Mouse (Mus musculus) kidney, adult 8-10 months (tissue): ENCODE measurements around the gene Gm37419.

ENCODE experiments used
- DNase-seq, 2 experiments: peaks; one replicate each; pipeline ENCODE4 v3.0.0; 2022

The Gm37419 gene

GRCm38 (mm10) chr16:23988466-23989208 is at the start of gene Gm37419, which contains the start of gene Bcl6:
Gm37419 (plus strand) TSS chr16:23988482.
Bcl6 (minus strand) TSS chr16:23988852.
- peak; percentile 86 to 88 for DNase-seq

- DNase-seq, result no peak
Observed at GRCm38 (mm10) chr16:23944801-23945200, 43.5 kb upstream of the Gm37419 start.

DNA sequence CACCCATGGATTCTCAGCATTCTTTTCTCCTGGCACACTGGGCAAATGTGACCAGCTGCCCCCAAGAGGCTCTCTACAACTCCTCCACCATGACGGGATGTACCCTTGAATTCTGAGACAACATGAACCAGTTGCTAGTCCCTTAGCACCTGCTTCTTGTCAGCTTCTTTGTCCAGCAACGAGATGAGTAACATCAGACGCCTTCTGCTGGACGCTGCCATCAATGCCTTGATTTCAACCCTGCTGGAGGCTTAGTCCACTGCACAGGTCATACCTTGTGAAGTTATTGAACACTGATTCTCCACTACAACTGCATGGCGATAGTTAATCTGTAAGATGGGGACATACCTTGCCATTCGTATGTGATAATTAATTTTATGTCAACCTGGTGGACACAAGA is 40.6 kb upstream of the Gm37419 start:
- DNase-seq, result no peak

- DNase-seq, result no peak
Observed at GRCm38 (mm10) chr16:23952101-23952727, 36.1 kb upstream of the Gm37419 start.

DNA sequence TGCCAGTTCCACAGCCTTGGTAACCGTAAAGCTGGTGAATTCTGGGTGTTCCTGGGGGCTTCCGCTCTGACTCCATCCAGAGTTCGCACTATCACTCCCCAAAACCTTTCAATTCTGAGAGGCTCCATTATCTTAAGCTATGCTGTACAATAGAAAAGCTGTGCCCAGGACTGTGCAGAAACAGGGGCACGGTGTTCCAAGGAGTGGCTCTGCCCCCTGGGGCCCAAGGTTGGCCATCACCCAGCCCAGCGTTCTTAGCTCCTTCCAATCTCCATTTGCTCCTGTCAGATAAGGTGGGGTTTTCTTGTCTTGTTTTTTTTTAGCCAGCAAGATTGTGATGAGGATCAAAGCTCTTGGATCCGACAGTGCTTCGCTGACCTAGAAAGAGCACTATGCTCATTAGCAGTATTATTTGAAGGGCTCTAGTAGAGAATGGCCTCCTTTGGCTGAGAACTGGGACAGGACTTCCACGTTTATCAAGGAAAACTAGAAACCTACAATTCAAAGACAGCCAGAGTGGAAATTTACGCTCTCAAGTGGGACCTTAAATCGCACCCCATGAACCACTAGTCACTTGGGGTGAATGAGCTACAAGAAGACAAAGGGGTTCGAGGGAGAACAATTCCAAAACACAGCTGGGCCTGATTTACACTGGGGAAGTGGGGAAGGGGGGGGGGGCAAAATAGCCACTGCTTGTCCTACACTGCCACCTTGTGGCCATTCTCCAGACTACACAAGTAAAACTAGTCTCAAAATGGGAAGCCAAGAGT is 34.9 kb upstream of the Gm37419 start:
- DNase-seq, result peak in 1 of 2 experiments; percentile 40

- no peak for DNase-seq
Observed at GRCm38 (mm10) chr16:23953959-23954260, 34.4 kb upstream of the Gm37419 start.

DNA sequence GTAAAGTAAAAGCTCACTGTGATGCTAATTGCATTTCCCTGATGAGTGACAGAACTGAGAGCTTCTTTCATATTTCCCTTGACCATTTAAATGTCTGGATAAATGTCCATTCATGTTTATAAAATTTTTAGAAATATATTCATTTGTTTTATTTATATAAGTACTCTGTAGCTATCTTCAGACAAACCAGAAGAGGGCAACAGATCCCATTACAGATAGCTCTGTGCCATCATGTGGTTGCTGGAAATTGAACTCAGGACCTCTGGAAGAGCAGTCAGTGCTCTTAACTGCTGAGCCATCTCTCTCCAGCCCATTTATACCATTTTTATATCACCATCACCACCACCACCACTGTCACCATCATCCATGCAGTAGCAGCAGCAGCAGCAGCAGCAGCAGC is 29.3 kb upstream of the Gm37419 start:
- DNase-seq, result no peak

- peak in 1 of 2 experiments; percentile 52 for DNase-seq
Observed at GRCm38 (mm10) chr16:23962401-23962800, 25.9 kb upstream of the Gm37419 start.

DNA sequence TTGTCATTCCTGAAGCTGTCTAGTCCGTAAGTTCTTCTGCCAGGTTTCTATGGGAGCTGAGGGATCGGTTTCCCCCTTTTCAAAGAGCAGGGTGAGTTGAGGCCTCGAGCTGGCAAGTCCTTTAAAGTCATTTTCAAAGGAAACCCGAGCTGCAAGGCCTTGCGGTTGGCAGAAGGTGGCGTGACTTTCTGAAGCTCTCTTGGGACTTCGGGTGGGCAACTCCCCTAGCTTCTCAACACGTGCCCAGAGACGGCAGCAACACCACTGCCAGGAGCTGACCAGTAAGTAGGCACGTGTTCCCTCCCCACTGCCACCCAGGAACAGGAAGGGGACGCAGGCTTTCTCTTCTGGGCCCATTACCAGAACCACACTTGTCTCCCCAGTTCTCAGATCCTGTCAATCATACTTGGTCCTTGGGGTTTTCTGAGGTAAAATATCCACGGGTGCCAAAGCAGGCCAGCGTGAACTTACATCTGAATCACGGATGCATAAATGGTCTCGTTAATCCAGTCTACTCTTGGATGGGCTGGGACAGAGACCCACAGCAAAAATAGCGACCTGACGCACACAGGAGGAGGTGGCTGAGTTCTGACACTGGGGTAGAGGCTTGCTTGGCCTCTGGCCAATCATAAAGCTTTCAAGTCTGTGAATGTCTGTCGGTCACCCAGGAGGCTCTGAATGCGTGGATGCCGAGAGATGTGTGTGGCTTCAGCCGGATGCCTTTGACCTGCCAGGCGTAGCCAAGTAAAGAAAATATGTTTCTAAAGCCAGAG is 24.2 kb upstream of the Gm37419 start:
- DNase-seq, result no peak

GRCm38 (mm10) chr16:23964706-23965367 is 23.4 kb upstream of the Gm37419 start:
- no peak for DNase-seq

GRCm38 (mm10) chr16:23966066-23966465 is 22.2 kb upstream of the Gm37419 start:
- no peak for DNase-seq

DNA sequence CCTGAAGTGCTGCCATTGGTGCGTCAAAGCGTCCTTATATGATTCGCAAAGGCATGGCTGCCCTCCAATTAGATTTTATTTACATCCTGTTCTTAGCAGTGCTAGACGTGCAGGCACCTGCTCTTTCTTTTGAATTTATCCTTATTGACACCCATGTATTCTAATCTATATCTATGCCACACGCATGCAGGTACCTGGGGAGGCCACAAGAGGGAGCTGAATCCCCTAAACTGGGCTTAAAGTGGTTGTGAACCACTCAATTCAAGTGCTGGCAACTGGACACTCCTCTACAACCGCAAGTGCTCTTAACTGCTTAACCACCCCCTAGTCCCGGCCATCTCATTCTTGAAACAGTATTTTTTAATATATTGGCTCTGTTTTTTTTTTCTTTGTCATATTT is 21.0 kb upstream of the Gm37419 start:
- DNase-seq, result no peak

DNA sequence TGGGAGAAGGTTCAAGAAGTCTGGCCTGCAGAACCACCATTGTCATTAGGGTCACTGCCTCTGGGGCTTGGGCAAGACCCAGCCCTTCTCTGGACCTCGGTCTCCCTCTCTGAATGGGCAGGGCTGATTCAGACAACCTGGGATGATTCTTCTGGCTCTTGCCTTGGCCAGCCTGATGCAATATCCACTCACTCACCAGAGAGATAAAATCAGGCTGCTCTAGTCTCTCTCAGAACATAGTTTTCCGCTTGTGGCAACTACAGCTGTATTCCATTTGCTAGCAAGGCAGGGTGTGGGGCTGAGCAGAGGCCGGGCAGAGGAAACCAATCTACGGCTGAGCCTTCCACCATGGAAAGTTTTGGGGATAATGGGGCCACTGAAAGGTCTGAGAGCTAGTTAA is 19.4 kb upstream of the Gm37419 start:
- DNase-seq, result no peak

DNA sequence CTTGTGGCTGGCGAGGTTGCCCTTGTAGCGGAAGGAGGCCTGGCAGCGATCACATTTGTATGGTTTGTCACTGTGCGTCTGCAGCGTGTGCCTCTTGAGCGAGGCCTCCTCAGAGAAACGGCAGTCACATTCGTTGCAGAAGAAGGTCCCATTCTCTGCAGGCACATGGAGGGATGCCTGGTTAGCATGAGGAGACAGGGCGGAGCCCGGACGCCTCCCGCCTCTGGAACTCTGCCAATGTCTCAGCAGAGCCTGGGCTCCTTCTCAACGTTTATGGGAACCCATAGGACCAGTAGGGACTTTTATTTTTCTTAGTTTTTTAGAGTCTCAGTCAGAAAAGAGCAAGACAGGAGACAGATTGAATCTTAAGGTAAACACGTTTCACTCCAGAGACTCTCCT is 18.4 kb upstream of the Gm37419 start:
- DNase-seq, result no peak

- DNase-seq, result no peak
Observed at GRCm38 (mm10) chr16:23972126-23972740, 16.0 kb upstream of the Gm37419 start.

GRCm38 (mm10) chr16:23972901-23973300 is 15.4 kb upstream of the Gm37419 start:
- DNase-seq, result no peak

GRCm38 (mm10) chr16:23973635-23974367 is 14.5 kb upstream of the Gm37419 start:
- DNase-seq, result no peak

DNA sequence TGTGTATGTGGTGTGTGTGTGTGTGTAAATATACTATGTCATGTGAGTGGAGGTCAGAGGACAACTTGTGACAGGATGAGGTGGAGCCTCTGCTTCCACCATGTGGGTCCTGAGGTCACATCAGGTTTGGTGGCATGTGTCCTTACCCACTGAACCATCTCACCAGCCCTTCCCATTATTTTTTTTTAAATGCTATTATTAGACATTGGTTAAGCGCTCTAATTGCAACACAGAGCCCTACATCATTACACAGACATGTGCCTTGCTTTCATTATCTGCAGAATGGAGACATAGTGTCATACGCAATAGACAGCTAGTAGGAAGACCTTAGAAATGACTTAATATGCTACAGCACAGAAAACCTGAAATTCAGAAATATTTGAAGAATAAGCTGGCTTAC is 12.1 kb upstream of the Gm37419 start:
- no peak for DNase-seq

DNA sequence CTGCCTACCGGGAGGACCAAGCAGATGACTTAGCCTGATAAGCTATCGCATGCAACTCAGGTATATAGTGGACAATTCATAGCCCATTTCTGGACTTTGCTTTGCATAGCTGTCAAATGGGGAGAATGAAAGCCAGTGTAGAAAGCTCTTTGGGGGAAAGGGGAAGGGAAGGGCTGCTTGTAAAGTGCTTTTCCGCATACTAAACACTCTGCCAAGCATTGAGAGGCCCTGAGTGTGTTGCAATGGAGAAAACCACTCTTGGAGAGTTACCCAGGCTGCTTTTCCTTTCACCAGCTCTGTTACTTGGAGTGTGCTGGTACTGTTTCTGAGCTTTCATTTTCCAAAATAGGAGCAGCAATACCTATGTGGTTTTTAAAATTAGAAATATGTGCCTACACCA is 10.6 kb upstream of the Gm37419 start:
- no peak for DNase-seq

DNA sequence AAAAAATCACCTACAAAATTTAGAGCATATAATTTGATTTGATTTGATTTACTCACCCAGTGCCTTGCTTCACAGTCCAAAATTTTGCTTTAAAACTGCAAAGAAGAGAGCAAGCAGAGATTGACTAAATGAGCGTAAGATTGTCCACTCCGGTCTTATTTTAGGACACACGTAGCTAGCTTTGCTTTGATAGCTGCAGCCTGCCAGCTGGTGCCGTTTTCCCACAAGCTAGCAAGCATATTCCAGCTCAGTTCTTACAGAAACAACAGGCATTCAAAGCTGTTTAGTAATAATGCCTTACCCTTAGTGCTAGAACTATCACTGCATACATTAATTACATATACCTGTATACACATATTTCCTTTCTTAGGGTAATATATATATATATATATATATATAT is 9.8 kb upstream of the Gm37419 start:
- no peak for DNase-seq

DNA sequence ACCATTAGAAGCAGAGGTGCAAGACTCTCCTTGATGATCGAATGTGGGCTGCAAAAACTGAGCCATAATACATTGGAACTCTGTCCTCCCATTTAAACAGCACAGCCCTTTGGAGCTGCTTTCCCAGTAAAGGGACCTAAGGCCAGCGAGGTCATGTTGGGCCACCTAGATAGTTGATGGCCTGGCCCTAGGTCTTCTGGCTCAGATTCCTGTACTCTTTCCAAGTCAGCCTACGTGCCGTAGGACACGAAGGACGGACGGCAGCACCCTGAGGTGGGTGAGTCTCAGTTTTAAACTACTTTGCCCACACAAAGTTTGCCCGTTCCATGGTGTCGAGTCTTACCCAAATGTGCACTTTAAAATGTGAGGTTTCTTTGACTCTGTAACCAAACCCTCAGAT is 8.8 kb upstream of the Gm37419 start:
- no peak for DNase-seq
